Mouse (Mus musculus) embryo, embryonic 9.5 days (tissue): Measurements from ENCODE around the gene Pth1r.

ENCODE experiments used
- DNase-seq: peaks from one replicate; pipeline ENCODE4 v3.0.0-alpha.2; 2017; ENCODE audit errors: extremely low spot score

Gene Pth1r

DNA sequence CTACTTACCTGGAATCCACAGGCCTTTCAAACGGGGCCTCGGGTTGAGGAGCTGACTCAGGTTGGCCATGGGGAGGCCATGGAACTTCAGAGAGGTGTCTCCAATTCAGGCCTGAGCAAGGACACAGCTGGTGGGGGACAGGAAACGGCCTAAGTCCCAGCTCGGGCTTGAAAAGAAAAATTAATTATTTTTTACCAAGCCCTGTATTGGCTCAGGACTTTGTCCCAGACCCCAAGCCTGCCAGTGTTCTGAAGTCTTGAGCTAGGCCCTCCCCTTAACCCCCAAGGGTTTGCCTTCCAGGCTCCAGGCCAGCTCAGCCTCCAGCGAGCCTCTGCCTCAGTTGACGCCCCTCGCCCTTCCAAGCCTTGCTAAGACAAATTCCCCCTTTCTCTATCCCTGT, at the start of gene Pth1r:
Gene Pth1r (minus strand): TSS at position 185 of the 400 bp plus-strand sequence.
- DNase-seq, result no peak

- no peak for DNase-seq
Measured at GRCm38 (mm10) chr9:110790462-110790861, 43.5 kb upstream of the Pth1r start.

DNA sequence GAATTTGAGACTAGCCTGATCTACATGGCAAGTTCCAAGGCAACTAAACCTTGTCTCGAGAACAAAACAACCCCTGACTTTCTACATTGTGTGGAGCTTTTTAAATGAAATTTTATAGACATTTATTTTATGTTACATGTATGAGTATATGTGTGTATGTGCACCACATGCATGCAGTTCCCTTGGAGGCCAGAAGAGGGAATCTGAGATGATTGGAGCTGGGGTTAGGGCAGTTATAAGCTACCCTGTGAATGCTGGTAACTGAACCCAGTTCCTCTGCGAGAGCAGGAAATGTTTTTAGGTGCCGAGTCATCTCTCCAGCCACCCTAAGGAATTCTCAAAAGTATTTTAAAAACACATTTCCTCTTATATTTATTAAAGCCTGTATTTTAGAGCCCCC, 41.2 kb upstream of the Pth1r start:
- no peak for DNase-seq

- no peak for DNase-seq
Measured at GRCm38 (mm10) chr9:110783611-110784010, 36.7 kb upstream of the Pth1r start.

DNA sequence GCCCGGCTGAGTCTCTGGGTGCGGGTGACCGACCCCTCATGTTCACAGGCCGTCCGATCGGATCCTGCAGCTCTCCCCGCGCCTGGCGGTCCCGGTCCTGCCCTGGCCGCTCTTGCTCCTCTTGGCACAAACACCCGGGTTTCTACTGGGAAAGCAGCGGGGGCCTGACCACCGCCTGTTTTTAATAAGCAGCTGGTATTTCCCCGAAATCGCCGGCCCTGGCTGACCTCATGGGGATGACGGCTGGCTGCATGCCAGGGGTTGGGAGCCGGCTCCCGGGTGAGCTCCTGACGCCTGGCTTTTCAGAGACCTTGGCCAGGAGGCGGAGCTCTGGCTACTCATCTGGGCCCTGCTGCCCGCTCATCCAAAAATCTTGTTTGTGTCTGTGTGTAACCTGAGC, 34.8 kb upstream of the Pth1r start:
- DNase-seq, result no peak

GRCm38 (mm10) chr9:110781256-110781721, 34.3 kb upstream of the Pth1r start:
- peak; percentile 97 for DNase-seq

GRCm38 (mm10) chr9:110779242-110779913, 32.4 kb upstream of the Pth1r start:
- DNase-seq, result peak; percentile 29

DNA sequence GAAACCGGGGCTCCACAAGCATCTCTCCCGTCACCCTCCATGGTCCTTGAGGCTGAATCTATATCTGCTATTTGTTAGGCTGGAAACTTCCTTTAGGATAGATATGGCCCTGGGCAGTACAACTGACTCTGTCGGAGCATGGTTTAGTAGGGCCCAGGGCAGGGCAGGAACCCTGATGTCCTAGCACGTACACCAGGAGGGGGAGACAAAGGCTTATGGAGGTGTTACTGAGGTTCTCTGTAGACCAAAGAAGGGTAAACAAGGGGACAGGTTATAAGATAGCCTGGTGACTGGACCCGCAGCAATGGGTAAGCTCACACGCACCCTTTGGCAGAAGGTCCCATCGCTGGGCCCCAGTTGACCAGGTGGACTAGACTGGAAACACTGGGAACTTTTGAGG, 31.6 kb upstream of the Pth1r start:
- no peak for DNase-seq

DNA sequence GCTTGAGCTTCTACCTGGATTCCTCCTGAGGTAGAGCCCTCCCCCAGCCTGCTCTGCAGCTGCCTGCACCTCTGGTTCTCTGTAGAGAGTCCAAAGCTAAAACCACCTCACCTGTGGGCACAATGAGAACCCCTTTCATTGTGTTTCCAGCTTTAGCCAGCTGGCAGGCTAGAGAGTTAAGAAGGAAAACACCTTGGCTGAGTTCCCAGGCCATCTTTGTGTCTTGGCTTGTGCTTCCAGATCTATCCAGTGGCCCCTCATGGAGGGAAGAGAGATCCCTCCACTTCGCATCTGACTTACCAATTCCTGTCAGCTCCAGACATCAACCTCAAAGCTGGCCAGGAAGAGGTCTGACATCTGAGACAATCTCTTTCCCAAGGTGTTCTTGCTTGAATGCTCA, 31.2 kb upstream of the Pth1r start:
- no peak for DNase-seq

DNA sequence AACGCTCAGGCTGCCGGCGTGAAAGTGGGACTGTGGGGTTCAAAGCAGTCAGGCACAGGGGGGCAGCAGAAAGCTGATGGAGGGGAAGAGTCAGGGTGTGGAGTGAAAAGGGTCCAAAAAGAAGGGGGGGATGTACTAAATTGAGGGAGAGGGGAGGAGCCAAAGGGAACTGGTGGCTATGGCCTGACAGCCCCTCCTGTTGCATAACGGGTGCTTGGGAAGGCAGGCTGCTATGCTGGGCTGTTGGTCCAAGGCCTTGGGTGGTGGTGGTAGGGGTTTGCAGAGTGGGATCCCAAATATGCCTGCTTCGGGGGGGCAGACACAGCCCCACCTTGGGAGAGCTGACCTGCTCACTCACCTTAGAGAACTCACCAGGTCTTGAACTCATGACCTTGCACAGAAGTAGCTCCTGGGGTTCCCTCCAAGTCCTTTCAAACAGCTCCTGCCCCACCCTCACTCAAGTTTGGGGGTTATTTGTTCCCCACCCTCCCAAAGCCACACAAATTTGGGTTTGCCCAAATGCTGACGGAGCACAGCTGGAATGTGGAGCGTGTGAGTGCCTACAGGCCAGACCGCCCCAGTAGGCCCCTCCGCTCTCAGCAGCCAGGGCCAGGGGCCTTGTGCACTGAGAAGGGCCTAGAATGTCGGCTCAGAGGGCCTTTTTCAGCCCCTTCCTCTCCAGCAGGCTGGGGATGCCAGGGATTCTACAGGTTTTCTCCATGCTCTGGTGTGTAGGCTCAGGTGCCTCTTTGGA, 28.5 kb upstream of the Pth1r start:
- DNase-seq, result no peak

DNA sequence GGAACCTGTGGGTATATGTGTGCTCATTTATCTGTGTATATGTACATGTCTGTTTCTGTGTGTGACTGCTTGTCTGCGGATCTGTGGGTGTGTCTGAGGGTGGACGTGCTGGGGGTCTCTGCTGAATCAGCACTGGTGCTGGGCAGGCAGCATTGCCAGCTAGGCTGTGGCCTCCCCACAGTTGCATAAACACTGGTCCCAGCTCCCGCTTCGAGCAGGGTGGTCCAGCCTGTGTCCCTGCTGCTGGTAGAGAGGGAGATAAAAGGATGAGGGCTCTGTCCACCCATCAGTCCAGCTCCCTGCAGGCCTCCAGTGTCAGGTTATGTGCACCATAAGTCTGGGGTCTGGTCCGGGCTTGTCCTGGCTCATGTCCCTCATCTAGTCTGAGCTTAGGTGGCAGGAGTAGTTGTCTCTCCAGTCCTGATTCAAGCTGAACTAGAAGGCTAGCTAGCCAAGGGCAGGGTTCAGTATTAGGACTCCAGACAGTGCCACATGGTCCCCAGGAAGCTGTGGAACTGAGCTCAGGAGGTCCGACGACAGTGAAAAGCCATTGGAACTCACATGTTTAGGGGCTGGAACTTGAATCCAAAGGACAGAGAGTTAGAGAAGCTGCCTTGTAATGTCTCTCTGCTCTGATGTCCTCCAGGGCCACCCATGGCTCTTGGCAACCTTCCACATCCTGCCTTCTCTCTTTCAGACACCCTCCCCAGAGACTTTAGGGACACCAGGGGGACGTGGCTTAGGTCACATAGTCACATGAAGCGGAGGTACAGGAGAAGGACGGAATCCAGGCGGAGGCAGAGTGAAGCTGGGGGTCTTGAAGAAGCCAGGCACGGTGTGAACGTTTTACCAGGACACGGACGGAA, 27.7 kb upstream of the Pth1r start:
- DNase-seq, result no peak

DNA sequence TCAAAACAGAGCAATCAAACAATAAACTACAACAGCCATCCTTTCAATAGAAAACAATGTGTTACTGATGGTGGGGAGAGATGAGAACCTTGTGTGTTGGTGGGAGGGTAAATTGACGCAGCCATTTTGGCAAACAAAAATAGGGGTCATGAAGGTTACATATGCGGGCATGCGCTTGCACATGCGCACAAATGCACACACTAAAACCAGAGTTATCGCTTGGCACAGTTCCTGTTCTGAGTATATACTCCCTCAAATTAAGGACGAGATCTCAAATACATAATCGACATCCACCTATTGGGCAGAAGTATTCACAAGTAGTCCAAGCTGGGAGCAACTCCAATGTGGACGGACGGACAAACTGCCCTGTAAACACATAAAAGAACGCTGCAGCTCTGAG, 25.4 kb upstream of the Pth1r start:
- no peak for DNase-seq

DNA sequence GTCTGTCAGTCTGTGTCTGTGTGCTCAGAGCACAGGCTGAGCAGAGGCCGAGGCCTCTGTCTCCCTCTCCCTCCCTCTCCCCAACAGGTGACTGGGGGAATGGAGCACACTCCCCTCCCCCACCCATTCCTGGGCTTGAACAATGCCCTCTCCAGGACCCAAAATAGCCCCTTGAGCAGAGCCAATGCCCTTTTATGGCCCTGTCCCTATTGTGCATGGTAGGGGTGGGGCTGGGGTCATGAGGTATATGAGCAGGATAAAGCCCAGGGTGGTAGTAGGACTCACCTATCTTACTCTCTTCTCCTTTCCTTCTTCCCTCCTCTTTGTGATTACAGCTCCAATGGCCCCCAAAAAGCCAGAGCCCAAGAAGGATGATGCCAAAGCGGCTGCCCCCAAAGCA, 16.5 kb upstream of the Pth1r start:
- no peak for DNase-seq

DNA sequence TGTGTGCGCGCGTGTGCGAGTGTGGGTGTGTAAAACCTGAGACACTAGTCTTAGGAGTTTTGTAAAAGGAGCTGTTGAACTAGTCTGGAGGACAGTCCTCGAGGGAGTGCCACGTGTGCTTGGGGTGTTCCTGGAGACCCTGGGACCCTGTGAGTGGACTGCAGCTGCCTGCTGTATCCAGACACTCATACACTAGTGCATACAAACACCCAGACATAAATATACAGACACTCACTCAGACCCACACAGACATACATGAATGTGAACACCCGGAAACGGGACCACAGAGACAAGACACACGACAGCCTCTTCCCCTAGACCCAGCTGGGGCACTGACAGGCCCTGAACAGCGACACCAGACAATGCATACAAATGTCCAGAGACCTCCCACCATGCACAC, 15.8 kb upstream of the Pth1r start:
- no peak for DNase-seq

DNA sequence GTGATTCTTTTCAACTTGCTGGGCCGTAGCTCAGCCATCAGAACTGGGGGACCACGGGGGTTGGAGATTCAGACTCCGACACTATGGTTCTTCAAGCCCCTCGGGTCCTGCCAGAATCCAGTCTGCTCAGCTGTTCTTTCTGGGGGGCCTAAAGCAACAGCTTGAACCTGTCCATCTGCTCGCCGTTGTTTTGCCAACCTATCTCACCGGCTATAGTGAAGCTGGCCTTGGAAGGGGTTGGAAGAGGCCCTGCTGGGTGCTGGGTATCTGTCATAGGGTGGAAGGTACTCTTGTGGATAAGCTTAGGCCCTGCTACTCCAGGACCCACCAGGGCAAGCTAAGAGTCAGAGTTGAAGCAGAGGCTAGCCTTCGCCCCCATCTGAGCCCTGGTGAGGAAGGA, 13.9 kb upstream of the Pth1r start:
- no peak for DNase-seq

DNA sequence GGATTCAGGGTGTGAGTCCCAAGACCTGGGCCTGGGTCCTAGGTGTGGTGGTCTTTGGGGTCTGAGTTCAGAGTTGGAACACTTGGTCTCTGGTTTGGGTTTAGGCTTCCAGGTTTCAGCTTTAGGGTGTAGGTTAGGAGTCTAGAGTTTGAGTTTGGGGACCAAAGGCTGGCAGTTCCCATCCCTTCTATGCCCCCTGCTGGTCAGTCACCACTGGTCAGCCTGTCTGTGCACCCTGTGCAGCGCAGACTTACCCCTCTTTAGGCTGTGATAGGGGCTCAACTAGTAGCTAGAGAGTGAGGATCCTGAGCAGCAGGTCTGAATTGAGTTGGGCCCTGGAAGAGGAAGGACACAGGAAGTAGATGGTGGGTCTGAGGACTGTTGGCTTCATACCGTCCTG, 12.3 kb upstream of the Pth1r start:
- no peak for DNase-seq

GRCm38 (mm10) chr9:110758605-110759004, 11.7 kb upstream of the Pth1r start:
- DNase-seq, result no peak

- DNase-seq, result no peak
Measured at GRCm38 (mm10) chr9:110757816-110758215, 10.9 kb upstream of the Pth1r start.

GRCm38 (mm10) chr9:110753773-110754172, 6.8 kb upstream of the Pth1r start:
- no peak for DNase-seq

DNA sequence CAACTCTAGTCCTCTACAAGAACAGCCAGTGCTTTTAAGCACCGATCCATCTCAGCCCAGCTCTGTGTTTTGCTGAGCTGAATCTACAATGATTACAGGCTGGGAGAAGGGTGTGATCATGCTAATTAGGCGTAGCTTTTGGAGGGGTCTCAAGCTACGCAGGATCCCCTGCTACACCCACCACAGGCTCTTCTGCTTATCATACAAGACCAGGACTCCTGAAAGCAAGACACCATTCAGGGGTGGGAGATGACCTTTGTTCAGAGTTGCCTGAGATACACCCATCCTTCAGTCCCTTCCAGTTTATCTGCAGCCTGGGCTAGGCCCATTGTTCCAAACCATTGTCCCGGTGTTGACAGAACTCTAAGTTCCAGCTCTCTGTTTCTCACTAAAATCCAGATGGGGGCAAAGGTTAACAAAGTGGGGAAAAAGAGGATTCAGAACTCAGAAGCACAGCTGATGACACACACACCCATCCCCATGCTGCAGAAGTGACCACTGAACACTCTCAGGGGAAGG, 6.0 kb upstream of the Pth1r start:
- no peak for DNase-seq

DNA sequence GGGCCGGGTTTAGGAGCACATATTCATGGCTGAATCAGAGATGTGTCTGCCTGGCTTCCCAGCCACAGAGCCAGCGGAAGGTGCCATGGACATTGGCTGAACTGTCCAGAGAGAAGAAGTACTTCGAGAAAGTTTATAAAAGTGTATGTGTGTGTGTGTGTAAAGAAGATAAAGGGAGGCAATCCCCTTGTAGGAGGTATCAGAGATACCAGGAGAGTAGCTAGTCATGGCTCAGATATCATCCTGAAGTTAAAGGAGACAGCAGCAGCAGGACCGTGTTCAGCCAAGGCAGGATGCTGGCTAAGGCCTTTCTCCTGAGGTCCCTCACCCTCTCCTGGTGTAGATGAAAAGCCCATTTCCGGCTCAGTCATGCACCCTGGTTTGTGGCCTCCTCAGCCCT, 4.5 kb upstream of the Pth1r start:
- no peak for DNase-seq
